Mouse (Mus musculus): ENCODE results near the gene Cfap298.

The Cfap298 gene

DNA sequence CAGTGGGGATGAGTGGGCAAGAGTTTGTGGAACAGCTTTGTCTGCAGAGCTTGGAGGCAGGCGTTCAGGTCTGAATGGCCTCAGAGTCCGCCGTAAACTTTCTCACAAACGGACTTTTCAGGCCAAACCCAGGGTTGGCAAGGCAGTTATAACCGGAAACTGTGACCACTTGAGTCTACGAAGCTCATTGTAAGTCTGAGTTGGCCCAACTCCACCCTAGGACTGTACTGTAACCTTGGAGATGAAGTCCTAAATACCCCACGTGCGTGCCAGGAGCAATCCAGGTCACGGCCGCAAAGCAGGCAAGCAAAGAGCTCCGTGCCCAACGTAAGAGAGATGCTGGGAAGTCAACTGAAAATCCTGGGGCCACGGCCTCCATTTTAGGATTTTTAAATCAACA, 23.1 kb downstream of the Cfap298 start:
- DNase-seq (ENCODE audit: low spot score in 2 of 2): no peak

DNA sequence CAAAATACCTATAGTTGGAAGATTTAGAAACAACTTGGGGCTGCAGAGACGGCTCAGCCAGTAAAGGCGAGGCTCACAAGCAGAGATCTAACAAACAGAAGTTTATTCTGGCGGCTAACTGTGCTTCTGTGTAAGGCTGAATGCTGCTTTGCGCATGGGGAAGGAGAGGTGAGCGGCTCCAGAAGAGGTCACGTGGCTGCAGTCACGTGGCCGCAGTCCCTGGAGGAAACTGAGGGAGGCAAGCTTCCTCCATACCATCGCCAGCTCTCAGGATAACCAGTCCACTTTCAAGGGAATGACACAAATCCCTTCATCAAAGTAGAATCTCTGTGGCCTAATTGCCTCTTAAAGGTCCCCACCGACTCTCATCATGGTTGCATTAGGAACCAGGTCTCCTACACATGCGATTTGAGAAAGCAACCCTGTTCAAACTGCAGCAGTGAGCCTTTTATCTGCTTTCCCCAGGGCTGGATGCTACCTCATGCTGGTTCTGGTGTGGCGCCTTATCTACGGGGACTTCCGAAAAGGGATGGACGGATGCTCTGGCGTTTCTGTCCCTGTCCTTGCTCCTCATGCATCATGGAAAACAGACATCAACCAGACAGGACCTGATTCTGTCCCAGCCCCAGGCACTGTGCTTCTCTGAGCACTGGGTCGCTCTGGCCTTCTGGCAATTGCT, 23.9 kb downstream of the Cfap298 start:
- no peak for DNase-seq (ENCODE audit: low spot score in 2 of 2)

DNA sequence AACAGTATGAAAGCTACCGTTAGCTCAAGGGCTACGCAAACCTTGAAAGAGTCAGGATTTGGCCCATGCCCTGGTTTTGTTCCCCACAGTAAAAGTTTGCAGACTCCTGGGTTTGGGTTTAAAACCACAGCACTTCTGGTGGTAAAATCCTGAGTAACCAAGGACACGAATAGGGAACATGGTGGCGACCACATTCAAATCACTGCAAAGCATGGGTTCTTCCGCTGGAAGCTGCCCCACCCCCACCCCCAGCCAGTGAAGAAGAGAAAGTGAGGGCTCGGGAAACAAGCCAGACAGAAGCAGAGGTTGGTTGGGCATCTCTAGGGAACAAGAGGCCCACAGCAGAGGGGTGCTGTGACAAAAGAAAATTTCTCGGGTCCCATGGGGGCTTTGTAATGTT, 27.7 kb downstream of the Cfap298 start:
- DNase-seq (ENCODE audit: low spot score in 2 of 2): no peak

DNA sequence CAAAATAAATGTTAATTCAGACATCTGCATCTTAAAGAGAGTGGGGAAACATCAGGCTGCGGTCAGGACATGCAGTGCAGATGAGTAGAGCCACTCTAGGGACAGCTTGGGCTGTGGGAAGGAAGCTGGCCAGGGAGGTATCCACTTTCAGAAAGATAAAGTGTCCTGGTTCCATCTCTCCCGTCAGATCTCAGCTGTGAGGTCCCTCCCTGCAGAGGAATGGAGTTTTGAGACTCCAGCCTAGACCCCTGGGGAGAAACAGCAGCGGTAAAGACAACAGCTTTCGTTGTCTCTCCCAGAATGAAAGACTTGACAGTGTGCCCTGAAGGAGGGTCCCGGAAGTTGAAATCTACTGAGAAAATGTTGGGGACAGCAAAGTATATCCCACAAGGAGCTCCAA, 31.6 kb downstream of the Cfap298 start:
- DNase-seq (ENCODE audit: low spot score in 2 of 2): no peak

DNA sequence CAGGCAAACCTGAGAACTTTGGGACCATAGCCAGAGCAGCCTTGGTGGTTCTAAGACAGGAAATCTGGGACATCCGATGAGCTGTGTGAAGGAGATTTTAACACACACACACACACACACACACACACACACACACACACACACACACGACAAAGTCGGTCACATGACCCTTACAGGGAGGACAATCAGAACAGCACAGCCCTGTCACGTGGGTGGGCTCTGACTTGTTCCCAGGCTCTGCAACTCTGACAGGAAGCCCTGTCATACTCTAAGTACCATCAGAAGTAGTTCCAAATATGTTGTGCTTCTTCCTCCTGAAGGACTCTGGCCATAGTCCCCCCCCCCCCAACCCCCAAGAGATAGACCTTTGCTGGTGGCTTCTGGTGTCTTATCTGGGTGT, 33.5 kb downstream of the Cfap298 start:
- DNase-seq (ENCODE audit: low spot score in 2 of 2): no peak

DNA sequence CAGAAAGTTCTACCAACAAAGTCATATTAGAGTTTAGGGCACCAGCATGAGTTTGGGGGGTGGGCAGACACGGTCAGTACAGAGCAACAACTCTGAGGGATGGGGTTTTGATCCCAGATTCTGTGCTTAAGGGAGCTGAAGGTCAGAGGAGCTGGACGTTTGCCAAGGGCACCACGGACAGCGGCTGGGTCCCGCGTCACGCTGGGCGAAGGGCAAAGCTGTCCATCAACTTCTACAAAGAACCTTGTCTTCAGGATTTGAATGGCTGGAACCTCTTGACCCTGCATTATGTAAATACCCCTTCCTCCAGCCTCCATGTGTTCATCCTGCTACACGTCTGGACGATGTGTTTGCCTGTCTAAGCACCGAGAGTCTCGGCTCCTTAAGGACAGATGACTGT, 35.4 kb downstream of the Cfap298 start:
- DNase-seq (ENCODE audit: low spot score in 2 of 2): no peak

DNA sequence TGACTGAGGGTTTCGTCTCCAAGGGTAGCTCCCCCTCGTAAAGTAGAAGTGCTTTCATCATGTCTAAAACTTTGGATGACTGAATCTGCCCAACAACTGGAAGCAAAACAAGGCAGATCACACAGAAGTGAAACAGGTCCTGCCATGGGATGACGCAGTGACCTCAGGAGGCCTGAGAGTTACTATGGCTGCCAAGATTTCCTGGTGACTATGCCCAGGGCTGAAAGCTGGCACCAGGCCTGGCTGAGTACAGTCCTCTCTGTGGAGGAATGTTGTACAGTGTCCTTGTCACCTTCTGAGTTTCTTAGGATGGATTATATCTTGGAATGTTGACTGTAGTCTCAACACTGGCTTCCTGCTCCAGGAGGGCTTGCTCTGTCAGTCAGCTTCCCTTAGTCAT, 37.3 kb downstream of the Cfap298 start:
- DNase-seq (ENCODE audit: low spot score in 2 of 2): no peak

DNA sequence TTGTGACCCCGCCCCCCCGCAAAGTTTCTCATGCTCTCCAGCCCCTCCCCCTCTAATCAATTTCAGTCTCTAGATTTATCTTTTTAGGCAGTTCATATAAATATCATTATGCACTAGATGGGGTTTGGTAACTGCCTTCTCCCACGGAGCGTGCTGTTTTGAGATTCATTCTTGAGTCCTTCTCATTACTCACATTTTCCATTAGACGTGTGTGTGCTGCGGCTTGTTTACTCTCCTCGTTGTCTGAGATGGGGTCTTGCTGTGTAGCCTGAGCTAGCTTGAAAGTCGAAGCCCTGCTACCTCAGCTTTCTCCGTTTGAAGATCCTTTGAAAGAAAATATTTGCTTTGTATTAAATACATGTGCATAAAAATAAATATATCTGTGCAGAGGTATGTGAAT, 41.1 kb downstream of the Cfap298 start:
- DNase-seq (ENCODE audit: low spot score in 2 of 2): no peak

DNA sequence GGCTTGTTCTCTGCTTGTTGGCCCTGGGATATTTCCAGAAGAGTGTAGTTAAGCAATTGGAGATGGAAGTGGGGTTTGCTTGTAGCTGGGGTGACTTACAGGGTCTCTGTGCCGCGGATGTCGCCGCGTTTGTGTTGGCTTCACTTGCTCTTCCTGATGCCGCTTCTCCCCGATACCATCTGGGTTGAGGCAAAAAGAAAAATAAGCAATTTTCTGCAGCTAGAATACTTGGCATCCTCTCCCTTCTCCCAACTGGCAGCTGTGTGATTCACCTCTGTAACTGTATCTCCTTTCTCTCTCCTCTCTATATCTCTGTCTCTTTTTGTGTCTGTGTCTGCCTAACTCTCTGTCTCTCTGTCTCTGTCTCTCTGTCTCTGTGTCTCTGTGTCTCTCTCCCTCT, 41.9 kb downstream of the Cfap298 start:
- no peak for DNase-seq (ENCODE audit: low spot score in 2 of 2)

DNA sequence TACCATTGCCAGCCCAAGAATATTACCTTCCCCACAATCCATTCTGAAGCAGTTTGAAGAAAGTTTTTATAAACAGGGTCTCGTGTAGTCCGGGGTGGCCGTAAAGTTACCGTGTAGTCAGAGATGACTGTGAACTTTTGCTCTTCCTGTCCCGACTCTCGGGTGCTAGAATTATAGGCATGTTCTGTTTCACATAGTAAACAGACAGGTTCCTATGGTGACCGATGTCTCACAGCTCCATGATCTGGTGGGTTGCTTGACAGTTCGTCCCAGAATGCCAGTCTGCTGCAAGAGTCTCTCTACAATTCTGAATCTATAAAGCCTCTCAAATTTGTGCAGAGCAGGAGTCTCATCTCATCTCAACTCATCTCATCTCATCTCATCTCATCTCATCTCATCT, 42.8 kb downstream of the Cfap298 start:
- DNase-seq (ENCODE audit: low spot score in 2 of 2): no peak

DNA sequence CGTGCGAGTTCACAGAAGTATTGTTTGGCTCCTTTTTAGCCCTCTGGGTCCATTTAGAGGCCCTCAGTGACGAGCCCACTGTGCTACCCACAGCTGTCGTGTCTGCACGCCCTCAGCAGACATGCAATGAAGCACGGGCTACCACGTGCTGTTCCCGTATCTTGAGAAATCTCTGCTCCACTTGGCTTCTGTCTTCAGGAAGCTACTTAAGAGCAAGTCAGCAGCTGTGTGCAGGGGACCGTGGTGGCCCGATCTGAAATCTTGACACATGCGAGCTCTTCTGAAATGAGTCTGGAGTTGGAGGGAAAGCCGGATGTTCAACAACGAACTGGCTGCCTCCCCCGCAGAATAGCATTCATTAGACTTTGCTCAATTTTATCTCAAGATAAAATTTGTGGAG, 43.3 kb downstream of the Cfap298 start:
- no peak for DNase-seq (ENCODE audit: low spot score in 2 of 2)

DNA sequence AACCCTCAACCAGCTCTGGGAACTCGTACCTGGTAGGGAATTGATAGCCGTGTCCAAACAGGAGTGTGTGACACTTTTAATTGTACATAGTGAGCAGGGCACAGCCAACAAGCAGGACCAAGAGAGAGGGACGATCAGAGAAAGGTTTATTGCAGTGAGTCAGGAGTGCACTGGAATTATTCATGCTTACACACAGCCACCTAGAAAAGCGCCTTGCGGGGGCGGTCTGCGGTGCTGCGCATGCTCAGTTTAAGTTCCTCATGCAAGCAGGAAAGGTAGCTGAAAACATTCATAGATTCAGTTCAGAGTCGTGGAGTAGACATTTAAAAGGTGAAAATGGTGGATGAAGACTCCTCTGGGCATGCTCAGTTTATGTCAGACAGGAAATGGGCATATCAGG, 44.2 kb downstream of the Cfap298 start:
- no peak for DNase-seq (ENCODE audit: low spot score in 2 of 2)

DNA sequence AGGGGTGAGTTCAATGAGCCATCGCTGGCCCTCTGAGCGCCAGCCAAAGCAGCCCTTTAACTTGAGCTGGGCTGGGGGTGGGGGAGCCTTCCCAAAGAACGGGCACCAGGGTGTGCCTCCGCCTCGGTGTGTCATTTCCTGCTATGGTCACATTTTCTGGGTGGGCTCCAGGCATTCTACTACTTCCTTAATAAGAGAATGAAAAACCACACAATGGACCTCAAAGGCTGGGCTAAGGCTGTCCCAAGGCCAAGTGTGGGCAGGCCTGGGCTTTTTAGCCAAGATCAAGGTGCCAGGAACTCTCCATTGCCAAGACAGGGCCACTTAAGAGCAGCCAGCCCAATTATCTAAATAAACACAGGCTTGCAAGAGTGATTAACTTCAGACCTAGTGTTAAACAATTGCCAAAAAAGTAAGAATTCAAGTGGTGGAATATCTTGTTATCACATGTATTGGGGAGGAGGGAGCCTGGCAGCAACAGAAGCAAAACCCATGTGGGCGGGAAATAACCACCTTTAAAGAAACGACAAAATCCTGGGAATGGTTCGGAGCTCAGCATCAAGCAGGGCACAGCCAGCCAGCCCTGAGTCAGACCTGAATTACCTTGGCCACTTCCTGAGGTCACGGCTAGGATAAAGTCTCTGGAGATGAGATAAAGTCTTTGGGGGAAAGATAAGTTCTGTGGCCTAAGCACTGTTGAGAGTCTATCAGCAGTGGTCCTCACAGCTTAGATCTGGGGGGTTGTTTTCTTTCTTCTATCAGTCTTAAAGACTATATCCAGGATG, 48.9 kb downstream of the Cfap298 start:
- DNase-seq (ENCODE audit: low spot score in 2 of 2): no peak

DNA sequence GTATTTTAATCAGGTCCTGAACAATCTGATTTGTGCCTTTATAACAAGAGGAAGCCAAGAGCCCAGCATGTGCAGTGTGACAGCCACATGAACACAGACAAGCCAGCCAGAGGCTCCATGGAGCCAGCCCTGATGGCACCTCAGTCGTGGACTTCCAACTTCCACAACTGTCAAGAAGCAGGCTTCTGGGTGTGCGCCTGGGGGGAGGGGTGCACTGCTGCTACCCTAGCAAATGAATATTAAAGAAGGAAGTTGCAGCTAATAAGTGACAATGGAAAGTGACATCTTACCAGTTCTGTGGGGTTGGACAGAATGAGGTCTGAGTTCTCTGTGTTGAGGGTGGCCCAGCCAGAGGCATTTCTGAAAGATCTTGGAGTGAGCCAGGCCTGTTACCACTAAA, 49.6 kb downstream of the Cfap298 start:
- no peak for DNase-seq (ENCODE audit: low spot score in 2 of 2)

DNA sequence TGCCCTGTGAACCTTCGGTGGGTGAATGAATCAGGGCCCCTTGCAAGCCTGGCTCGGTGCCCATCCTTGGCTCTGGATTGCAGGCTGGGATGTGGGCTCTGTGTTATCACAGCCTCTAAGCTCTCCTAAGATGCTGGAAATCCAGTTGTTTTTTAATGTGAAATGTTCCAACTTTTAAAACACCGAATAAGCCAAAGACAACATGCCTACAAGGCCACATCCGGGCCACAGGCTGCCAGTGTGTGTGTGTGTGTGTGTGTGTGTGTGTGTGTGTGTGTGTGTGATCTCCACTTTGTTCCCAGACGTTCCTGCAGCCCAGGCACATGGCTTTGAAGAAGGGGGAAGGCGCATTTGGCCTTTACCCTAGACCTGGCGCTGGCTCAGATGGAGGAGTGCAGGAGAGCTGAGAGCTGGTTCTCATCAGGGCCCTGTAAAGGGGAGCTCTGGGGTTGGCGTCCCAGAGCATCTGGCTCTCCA, 52.4 kb downstream of the Cfap298 start:
- DNase-seq (ENCODE audit: low spot score in 2 of 2): no peak

DNA sequence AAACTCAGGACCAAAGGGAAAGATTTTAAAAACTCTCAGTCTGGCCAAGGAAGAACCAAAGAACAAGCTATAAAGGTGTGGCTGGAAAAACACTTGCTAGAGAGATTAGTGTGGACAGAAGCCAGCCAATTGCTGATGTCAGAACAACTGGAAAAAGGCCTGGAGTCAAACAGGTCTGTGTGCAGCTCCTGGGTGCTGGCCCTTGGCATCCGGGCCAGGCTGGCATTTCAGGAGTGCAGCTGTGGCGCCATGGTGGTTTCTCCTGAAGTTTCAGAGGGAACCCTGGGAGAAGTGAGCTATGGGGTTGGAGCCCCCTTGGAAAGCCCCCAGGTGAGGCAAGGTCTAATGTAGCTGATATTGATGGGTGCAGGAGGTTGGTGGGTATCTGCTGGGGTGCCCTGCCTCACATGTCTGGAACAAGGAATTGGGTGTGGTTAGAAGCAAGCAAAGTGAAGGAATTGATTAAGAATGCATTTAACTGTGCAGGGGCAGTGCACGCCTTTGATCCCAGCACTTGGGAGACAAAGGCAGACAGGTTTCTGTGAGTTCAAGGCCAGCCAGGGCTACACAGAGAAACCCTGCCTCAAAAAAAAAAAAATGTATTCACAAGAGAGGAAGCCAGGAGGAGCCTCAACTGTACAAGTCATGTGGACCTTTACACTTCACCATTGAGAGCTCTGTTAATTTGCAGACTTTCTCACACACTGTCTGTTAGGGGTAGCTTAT, 56.6 kb downstream of the Cfap298 start:
- no peak for DNase-seq (ENCODE audit: low spot score in 2 of 2)
